Mouse (Mus musculus): ENCODE data around the gene Babam2. TPM values are rescaled to one million over a fixed set of nuclear protein-coding genes. Genes with fewer than 3 reads are reported as not detected.

Babam2 gene
- polyA plus RNA-seq, 1 experiment from 2014 or later, result 42.9 TPM

DNA sequence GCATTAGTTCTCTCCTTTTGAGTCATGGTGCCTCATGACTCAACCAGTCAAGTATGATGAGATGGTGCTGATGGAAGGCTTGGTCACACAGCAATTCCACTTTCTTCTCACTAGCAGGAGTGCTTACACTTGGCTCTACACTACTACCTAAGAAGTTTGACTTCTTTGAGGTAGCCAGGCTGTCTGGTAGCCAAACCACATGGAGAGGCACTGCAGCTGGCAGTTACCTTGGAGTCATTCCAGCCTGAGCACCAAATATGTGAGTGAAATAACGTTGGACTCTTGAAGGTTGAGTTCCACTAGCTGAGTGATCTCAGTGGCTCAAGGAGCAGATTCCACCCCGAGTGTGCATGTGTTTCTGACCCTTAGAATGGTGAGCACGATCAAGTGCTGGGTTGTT lies 57.8 kb downstream of the Babam2 start:
- 79% methylated on average over 3 of the region's 3 CpGs for WGBS (ENCODE audit: insufficient replicate concordance)
- Histone ChIP-seq H3K27me3 (ENCODE audit: control insufficient read depth, insufficient read depth, low read length) (no peaks in the 10 kb centered on the region), H3K27ac (ENCODE audit: low read depth, low read length) (no peak overlapping the region), H3K36me3 (ENCODE audit: control insufficient read depth, insufficient read depth, low read length) (no peaks in the 10 kb centered on the region), H3K4me3 (ENCODE audit: low read depth, low read length) (no peak overlapping the region), H3K4me2 (no peak overlapping the region), H3K9ac (ENCODE audit: low read depth, low read length) (no peak overlapping the region), H3K4me1 (ENCODE audit: control insufficient read depth, insufficient read depth, low read length) (0 out of 2 replicates have a peak, but pooled peaks cover 3% of the 10 kb centered on the region), H3K9me3 (replicated peaks; ENCODE audit: control insufficient read depth, low read length) (no peaks in the 10 kb centered on the region)
- ATAC-seq (replicated peaks; ENCODE audit: insufficient number of reproducible peaks, low FRiP score, low TSS enrichment), result no peak

DNA sequence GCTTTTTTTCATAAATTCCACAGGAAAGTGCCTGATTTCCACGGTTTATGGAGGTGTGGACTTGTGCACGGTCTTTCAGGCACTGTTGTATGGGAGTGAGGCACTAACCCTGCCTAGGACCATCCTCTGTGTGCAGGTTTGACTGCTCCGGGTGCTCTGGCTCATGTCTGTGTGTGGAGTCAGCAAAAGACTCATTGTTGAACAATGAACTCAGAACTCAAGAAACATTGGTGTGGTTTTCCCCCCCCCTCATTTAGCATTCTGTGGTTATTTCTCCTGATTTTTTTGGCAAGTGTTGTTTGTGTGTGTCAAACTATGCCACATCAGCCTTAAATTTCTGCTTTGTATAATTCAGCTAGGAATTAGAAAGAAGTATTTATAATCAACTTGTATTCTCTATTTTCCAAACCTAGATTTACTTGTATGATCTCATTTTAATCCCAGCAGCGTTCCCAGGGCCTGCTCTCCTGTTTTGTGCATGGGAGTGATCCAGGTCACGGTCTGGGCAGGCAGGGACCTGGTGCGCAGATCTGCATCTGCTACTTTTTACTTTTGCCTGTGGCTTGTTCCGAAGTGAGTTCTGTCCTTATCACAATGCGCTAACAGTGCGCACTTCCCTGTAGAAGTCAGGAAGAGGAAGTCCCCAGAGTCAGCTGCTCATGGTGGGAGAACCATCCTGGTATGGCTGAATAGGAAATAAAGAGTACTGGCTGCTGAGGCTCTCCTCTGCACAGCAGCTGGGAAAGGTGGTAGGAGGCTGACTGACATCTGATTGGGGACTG lies 61.0 kb downstream of the Babam2 start:
- H3K4me3 ChIP-seq (ENCODE audit: low read depth, low read length), result no peak overlapping the region
- no peaks in the 10 kb centered on the region for H3K4me1 ChIP-seq (ENCODE audit: control insufficient read depth, insufficient read depth, low read length)
- no peaks in the 10 kb centered on the region for H3K27me3 ChIP-seq (ENCODE audit: control insufficient read depth, insufficient read depth, low read length)
- H3K9me3 ChIP-seq (replicated peaks; ENCODE audit: control insufficient read depth, low read length), result no peaks in the 10 kb centered on the region
- H3K27ac ChIP-seq (ENCODE audit: low read depth, low read length), result no peak overlapping the region
- no peak overlapping the region for H3K4me2 ChIP-seq
- 82% methylated on average over 9 of the region's 9 CpGs for WGBS (ENCODE audit: insufficient replicate concordance)
- no peak for ATAC-seq (replicated peaks; ENCODE audit: insufficient number of reproducible peaks, low FRiP score, low TSS enrichment)
- H3K36me3 ChIP-seq (ENCODE audit: control insufficient read depth, insufficient read depth, low read length), result no peaks in the 10 kb centered on the region
- no peak overlapping the region for H3K9ac ChIP-seq (ENCODE audit: low read depth, low read length)

DNA sequence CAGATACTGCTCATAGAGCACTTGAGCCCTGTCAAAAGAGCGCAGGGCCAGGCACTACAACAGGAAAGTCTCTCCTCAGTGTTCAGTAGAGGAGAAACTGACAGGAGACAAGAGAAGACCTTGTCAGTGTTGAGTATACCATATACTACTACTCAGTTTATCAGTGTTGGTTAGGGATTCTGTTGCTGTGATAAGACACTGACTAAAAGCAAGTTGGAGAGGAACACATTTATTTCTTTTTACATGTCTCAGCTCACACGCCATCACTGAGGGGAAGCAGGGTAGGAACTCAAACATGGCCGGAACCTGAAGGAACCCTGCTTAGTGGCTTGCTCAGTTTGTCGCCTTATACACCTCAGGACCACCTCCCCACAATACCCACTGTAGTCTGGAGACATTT lies 64.4 kb downstream of the Babam2 start:
- Histone ChIP-seq H3K27me3 (ENCODE audit: control insufficient read depth, insufficient read depth, low read length) (no peaks in the 10 kb centered on the region), H3K9ac (ENCODE audit: low read depth, low read length) (no peak overlapping the region), H3K27ac (ENCODE audit: low read depth, low read length) (no peak overlapping the region; the same call in 1 of the 2 replicates), H3K4me1 (ENCODE audit: control insufficient read depth, insufficient read depth, low read length) (no peaks in the 10 kb centered on the region), H3K9me3 (replicated peaks; ENCODE audit: control insufficient read depth, low read length) (no peaks in the 10 kb centered on the region), H3K36me3 (ENCODE audit: control insufficient read depth, insufficient read depth, low read length) (no peaks in the 10 kb centered on the region), H3K4me2 (no peak overlapping the region), H3K4me3 (ENCODE audit: low read depth, low read length) (no peak overlapping the region)
- no peak for ATAC-seq (replicated peaks; ENCODE audit: insufficient number of reproducible peaks, low FRiP score, low TSS enrichment)
- WGBS (ENCODE audit: insufficient replicate concordance), result 80% methylated on average over 4 of the region's 4 CpGs

DNA sequence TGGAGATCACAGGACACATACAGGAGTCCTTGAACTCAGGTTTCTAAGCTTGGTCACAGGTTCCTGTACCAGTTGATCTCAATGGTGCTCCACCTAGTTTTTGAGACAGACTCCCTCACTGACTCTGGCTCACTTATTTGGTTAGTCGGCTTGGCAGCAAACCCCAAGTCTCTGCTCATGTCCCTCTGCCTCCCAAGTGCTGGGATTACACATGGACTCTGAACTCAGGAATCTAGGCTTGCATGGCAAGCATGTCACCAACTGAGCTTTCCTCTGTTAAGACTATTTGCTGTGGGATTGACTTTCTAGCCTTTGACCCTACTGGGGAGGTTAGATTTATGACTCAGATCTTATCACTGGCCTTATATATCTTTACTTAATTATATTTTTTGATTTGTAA lies 65.3 kb downstream of the Babam2 start:
- H3K36me3 ChIP-seq (ENCODE audit: control insufficient read depth, insufficient read depth, low read length), result no peaks in the 10 kb centered on the region
- ATAC-seq (replicated peaks; ENCODE audit: insufficient number of reproducible peaks, low FRiP score, low TSS enrichment), result no peak

DNA sequence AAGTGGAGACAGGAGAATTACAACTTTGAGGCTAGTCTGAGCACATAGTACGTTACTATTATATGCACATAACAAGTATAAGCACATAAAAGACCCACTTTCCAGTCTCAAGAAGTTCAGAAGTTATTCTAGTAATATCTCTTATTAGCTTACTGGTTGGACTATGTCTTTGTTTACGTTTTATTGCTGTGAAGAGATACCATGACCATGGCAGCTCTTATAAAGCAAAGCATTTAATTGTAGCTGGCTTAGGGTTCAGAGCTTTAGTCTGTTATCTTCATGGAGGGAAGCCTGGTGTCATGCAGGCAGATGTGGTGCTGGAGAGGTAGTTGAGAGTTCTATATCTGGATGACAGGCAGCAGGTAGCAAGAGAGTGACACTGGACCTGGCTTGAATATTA lies 68.3 kb downstream of the Babam2 start:
- Histone ChIP-seq H3K36me3 (ENCODE audit: control insufficient read depth, insufficient read depth, low read length) (no peaks in the 10 kb centered on the region), H3K27ac (ENCODE audit: low read depth, low read length) (no peak overlapping the region; the same call in 1 of the 2 replicates), H3K9me3 (replicated peaks; ENCODE audit: control insufficient read depth, low read length) (no peaks in the 10 kb centered on the region), H3K4me3 (ENCODE audit: low read depth, low read length) (no peak overlapping the region), H3K4me1 (ENCODE audit: control insufficient read depth, insufficient read depth, low read length) (peaks cover 9% of the 10 kb centered on the region), H3K27me3 (ENCODE audit: control insufficient read depth, insufficient read depth, low read length) (no peaks in the 10 kb centered on the region), H3K9ac (ENCODE audit: low read depth, low read length) (no peak overlapping the region), H3K4me2 (no peak overlapping the region)
- WGBS (ENCODE audit: insufficient replicate concordance), result 92% methylated on average over 2 of the region's 2 CpGs
- no peak for ATAC-seq (replicated peaks; ENCODE audit: insufficient number of reproducible peaks, low FRiP score, low TSS enrichment)

More for the DNA sequence above, 65.3 kb downstream of the Babam2 start:
- no peak overlapping the region for H3K4me2 ChIP-seq
- H3K27ac ChIP-seq (ENCODE audit: low read depth, low read length), result no peak overlapping the region
- H3K4me1 ChIP-seq (ENCODE audit: control insufficient read depth, insufficient read depth, low read length), result peaks cover 7% of the 10 kb centered on the region
- no peak overlapping the region for H3K4me3 ChIP-seq (ENCODE audit: low read depth, low read length)
- H3K27me3 ChIP-seq (ENCODE audit: control insufficient read depth, insufficient read depth, low read length), result no peaks in the 10 kb centered on the region
- no peak overlapping the region for H3K9ac ChIP-seq (ENCODE audit: low read depth, low read length)
- no peaks in the 10 kb centered on the region for H3K9me3 ChIP-seq (replicated peaks; ENCODE audit: control insufficient read depth, low read length)
- 79% methylated on average over 1 of the region's 1 CpGs for WGBS (ENCODE audit: insufficient replicate concordance)

DNA sequence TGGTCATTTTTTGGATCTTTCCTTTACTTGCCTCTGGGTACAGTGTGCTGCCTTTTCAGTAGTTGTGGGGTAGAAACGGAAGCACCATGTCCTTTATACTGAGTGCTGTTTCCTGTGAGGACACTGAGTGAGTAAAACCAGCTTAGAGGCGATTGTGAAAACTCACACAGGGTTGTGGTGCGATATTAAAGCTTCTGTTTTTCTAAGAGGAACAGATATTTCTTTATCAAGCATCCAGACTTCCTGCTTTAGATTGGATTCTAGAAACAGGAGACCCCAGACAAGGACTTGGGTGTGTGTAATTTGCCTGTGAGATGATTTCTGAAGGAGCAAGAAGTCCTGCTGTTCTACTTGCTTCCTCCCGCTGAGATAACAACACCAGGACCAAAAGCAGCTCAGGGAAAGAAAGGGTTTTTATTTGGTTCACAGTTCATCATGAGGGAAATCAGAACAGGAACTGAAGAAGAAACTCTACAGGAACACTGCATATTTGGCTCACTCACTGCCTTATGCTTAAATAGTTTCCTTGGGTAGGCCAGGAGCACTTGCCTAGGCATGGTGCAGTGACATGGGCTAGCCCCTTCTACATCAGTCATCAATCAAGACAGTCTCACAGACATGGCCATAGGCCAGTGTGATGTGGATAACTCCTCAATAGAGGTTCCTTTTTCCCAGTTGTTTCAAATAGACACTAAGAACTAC lies 69.5 kb downstream of the Babam2 start:
- 0 out of 2 replicates have a peak, but pooled peaks have one; percentile 39 for ATAC-seq (replicated peaks; ENCODE audit: insufficient number of reproducible peaks, low FRiP score, low TSS enrichment)
- H3K4me2 ChIP-seq, result no peak overlapping the region
- peaks cover 9% of the 10 kb centered on the region for H3K4me1 ChIP-seq (ENCODE audit: control insufficient read depth, insufficient read depth, low read length)
- no peak overlapping the region for H3K9ac ChIP-seq (ENCODE audit: low read depth, low read length)
- no peak overlapping the region for H3K4me3 ChIP-seq (ENCODE audit: low read depth, low read length)
- H3K9me3 ChIP-seq (replicated peaks; ENCODE audit: control insufficient read depth, low read length), result no peaks in the 10 kb centered on the region
- H3K27me3 ChIP-seq (ENCODE audit: control insufficient read depth, insufficient read depth, low read length), result no peaks in the 10 kb centered on the region
- 40% methylated on average over 4 of the region's 4 CpGs for WGBS (ENCODE audit: insufficient replicate concordance)
- peak overlapping the region; percentile 68 for H3K27ac ChIP-seq (ENCODE audit: low read depth, low read length)
- no peaks in the 10 kb centered on the region for H3K36me3 ChIP-seq (ENCODE audit: control insufficient read depth, insufficient read depth, low read length)

DNA sequence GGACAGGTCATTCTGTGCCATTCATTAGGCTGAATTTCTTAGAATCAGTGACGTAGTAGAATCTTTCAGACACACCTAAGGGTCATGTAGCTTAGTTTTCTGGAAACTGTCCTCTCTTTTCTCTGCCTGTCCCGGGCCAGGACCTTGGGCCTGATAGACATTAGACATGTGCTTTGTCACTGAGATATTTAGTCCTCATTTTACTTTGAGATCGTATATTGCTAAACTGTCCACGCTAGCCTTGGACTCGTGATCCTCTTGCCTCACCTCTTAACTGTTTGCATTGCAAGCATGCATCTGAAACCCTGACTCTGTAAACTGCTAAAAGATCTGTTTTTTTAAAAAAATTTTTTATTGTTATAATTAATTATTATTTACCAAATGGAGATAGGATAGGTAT lies 74.0 kb downstream of the Babam2 start:
- H3K36me3 ChIP-seq (ENCODE audit: control insufficient read depth, insufficient read depth, low read length), result no peaks in the 10 kb centered on the region
- 86% methylated on average over 5 of the region's 5 CpGs for WGBS (ENCODE audit: insufficient replicate concordance)
- no peaks in the 10 kb centered on the region for H3K27me3 ChIP-seq (ENCODE audit: control insufficient read depth, insufficient read depth, low read length)
- ATAC-seq (replicated peaks; ENCODE audit: insufficient number of reproducible peaks, low FRiP score, low TSS enrichment), result no peak
- H3K9ac ChIP-seq (ENCODE audit: low read depth, low read length), result no peak overlapping the region
- H3K9me3 ChIP-seq (replicated peaks; ENCODE audit: control insufficient read depth, low read length), result 0 out of 2 replicates have a peak, but pooled peaks cover 2% of the 10 kb centered on the region
- H3K4me3 ChIP-seq (ENCODE audit: low read depth, low read length), result no peak overlapping the region
- peaks cover 9% of the 10 kb centered on the region for H3K4me1 ChIP-seq (ENCODE audit: control insufficient read depth, insufficient read depth, low read length)
- H3K4me2 ChIP-seq, result no peak overlapping the region
- no peak overlapping the region for H3K27ac ChIP-seq (ENCODE audit: low read depth, low read length)

DNA sequence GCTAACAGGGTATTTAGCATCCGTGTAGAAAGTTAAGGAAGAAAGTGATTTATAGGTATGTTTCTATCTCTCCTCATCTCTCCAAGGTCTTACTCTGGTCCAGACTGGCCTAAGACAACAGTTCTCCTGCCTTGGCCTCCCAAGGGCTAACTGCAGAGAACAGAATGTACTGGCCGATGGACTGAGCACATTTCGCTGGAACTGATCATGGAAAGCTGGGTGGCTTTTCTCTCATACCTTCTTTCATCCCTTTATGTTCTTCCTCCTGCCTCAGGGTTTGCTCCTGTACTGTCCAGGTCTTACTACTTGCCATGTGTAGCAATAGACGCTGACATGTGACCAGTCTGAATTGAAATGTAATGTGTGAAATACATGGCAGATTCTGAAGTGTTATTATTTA lies 74.4 kb downstream of the Babam2 start:
- WGBS (ENCODE audit: insufficient replicate concordance), result 94% methylated on average over 4 of the region's 4 CpGs
- Histone ChIP-seq H3K27me3 (ENCODE audit: control insufficient read depth, insufficient read depth, low read length) (no peaks in the 10 kb centered on the region), H3K4me1 (ENCODE audit: control insufficient read depth, insufficient read depth, low read length) (peaks cover 9% of the 10 kb centered on the region)

More for the DNA sequence above, 74.4 kb downstream of the Babam2 start:
- H3K4me2 ChIP-seq, result no peak overlapping the region
- no peak overlapping the region for H3K9ac ChIP-seq (ENCODE audit: low read depth, low read length)
- no peak for ATAC-seq (replicated peaks; ENCODE audit: insufficient number of reproducible peaks, low FRiP score, low TSS enrichment)
- no peak overlapping the region for H3K27ac ChIP-seq (ENCODE audit: low read depth, low read length)
- 0 out of 2 replicates have a peak, but pooled peaks cover 2% of the 10 kb centered on the region for H3K9me3 ChIP-seq (replicated peaks; ENCODE audit: control insufficient read depth, low read length)
- H3K36me3 ChIP-seq (ENCODE audit: control insufficient read depth, insufficient read depth, low read length), result no peaks in the 10 kb centered on the region
- H3K4me3 ChIP-seq (ENCODE audit: low read depth, low read length), result no peak overlapping the region
